Comparison of ENCODE assay signal across 11 mouse cellular contexts in the genomic region with DNA sequence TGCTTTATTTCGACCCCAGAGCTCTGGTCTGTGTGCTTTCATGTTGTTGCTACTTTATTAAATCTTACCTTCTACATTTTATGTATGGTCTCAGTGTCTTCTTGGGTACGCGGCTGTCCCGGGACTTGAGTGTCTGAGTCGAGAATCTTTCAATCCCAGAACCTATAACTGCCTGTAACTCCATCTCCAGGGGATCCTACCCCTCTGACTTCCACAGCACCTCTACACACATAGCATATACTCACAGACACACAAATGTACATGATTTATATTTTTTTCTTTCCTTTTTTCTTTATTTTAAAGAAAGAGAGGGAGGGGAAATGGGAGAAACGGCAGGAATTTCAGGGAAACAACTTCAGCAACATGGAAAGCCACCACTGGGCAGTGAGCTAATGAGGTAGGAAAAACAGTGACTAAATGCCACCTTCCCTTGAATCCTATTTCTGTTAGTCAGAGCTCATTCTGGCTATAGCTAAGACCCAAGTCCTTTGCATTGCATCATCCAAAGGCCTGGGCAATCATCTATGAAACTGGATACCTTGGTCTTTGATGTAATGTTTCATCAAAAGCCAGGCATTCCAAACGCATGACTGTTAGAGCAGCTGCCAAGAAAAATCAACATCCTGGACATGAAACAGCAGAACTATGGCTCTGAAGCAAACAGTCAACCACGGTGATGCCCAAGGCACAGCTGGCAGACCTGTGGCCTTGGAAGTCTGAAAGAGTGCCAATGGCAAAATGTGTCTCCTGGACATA. TPM values are rescaled to one million over a fixed set of nuclear protein-coding genes. Genes with fewer than 3 reads are reported as not detected.
DNase-seq lines count a peak whose midpoint lies in the region; ATAC-seq lines count a peak whose summit lies in the region.
"Had no signal": no experiment of that assay in that cellular context is flagged by ENCODE, and none has a peak within 500 bp of the region (broad histone marks: within the 10 kb centered on the region; RNA-seq: fewer than 3 reads in every experiment).

No protein-coding gene starts in this region.

- H3K27ac ChIP-seq in liver, embryonic 13.5 days: no peak overlapping the region
- no peak overlapping the region for H3K27ac ChIP-seq in liver, embryonic 11.5 days (ENCODE audit: low read depth, low read length)
- H3K27ac ChIP-seq in kidney, embryonic 16.5 days (ENCODE audit: low read length): peak overlapping the region; percentile 28; the same call in 1 of the 2 replicates
- peak overlapping the region; percentile 15; the same call in 1 of the 2 replicates for H3K27ac ChIP-seq in stomach, embryonic 14.5 days (ENCODE audit: low read length)
- H3K27ac ChIP-seq in hindbrain, embryonic 16.5 days (ENCODE audit: low read depth, low read length): no peak overlapping the region
- H3K27ac ChIP-seq: midbrain, embryonic 12.5 days had no signal

- no peak overlapping the region for H3K4me2 ChIP-seq in liver, embryonic 13.5 days
- H3K4me2 ChIP-seq in liver, embryonic 11.5 days: no peak overlapping the region
- no peak overlapping the region for H3K4me2 ChIP-seq in kidney, embryonic 16.5 days (replicated peaks; ENCODE audit: low read depth, low read length)
- no peak overlapping the region for H3K4me2 ChIP-seq in stomach, embryonic 14.5 days (replicated peaks; ENCODE audit: low read depth, low read length)
- H3K4me2 ChIP-seq in hindbrain, embryonic 16.5 days (ENCODE audit: low read length): no peak overlapping the region
- H3K4me2 ChIP-seq: midbrain, embryonic 12.5 days had no signal

- no peak overlapping the region for H3K4me3 ChIP-seq in liver, embryonic 13.5 days (replicated peaks)
- H3K4me3 ChIP-seq in liver, embryonic 11.5 days (ENCODE audit: low read depth, low read length): no peak overlapping the region
- H3K4me3 ChIP-seq in kidney, embryonic 16.5 days (ENCODE audit: low read length): no peak overlapping the region
- no peak overlapping the region for H3K4me3 ChIP-seq in stomach, embryonic 14.5 days (ENCODE audit: low read depth, low read length)
- no peak overlapping the region for H3K4me3 ChIP-seq in hindbrain, embryonic 16.5 days (ENCODE audit: low read length)
- H3K4me3 ChIP-seq: erythroblast, embryonic 14.5 days; midbrain, embryonic 12.5 days had no signal

- H3K27me3 ChIP-seq in liver, embryonic 13.5 days: no peaks in the 10 kb centered on the region
- no peaks in the 10 kb centered on the region for H3K27me3 ChIP-seq in liver, embryonic 11.5 days (replicated peaks; ENCODE audit: control insufficient read depth, insufficient read depth, low read length)
- H3K27me3 ChIP-seq in kidney, embryonic 16.5 days (ENCODE audit: insufficient read depth, low read length): no peaks in the 10 kb centered on the region
- no peaks in the 10 kb centered on the region for H3K27me3 ChIP-seq in stomach, embryonic 14.5 days (ENCODE audit: control insufficient read depth, insufficient read depth, low read length)
- no peaks in the 10 kb centered on the region for H3K27me3 ChIP-seq in hindbrain, embryonic 16.5 days (replicated peaks; ENCODE audit: control insufficient read depth, insufficient read depth, low read length)
- H3K27me3 ChIP-seq: midbrain, embryonic 12.5 days had no signal

- WGBS in liver, embryonic 13.5 days (ENCODE audit: insufficient replicate concordance): 72% methylated on average over 8 of the region's 8 CpGs
- WGBS in liver, embryonic 11.5 days: 78% methylated on average over 8 of the region's 8 CpGs
- WGBS in kidney, embryonic 16.5 days: 68% methylated on average over 8 of the region's 8 CpGs
- 62% methylated on average over 8 of the region's 8 CpGs for WGBS in stomach, embryonic 14.5 days
- 87% methylated on average over 8 of the region's 8 CpGs for WGBS in hindbrain, embryonic 16.5 days

- H3K4me1 ChIP-seq in liver, embryonic 13.5 days (replicated peaks): peaks cover 3% of the 10 kb centered on the region; the same call in 1 of the 2 replicates
- no peaks in the 10 kb centered on the region; the same call in 1 of the 2 replicates for H3K4me1 ChIP-seq in liver, embryonic 11.5 days (replicated peaks; ENCODE audit: control insufficient read depth, insufficient read depth, low read length)
- peaks cover 5% of the 10 kb centered on the region; the same call in 1 of the 2 replicates for H3K4me1 ChIP-seq in kidney, embryonic 16.5 days (ENCODE audit: insufficient read depth, low read length)
- peaks cover 3% of the 10 kb centered on the region; the same call in 1 of the 2 replicates for H3K4me1 ChIP-seq in stomach, embryonic 14.5 days (ENCODE audit: control insufficient read depth, insufficient read depth, low read length)
- no peaks in the 10 kb centered on the region for H3K4me1 ChIP-seq in hindbrain, embryonic 16.5 days (ENCODE audit: control insufficient read depth, insufficient read depth, low read depth, low read length)
- H3K4me1 ChIP-seq: midbrain, embryonic 12.5 days had no signal

- ATAC-seq in liver, embryonic 13.5 days (ENCODE audit: low read depth): peak; percentile 41; the same call in 1 of the 2 replicates
- ATAC-seq in liver, embryonic 11.5 days (replicated peaks; ENCODE audit: low FRiP score): no peak
- ATAC-seq in granulocyte monocyte progenitor cell, adult 5-6 weeks (replicated peaks; ENCODE audit: poor library complexity, severe bottlenecking): peak; percentile 40; the same call in 1 of the 2 replicates
- ATAC-seq in kidney, embryonic 16.5 days (ENCODE audit: low FRiP score, low TSS enrichment): peak; percentile 51; the same call in 1 of the 2 replicates
- ATAC-seq in stomach, embryonic 14.5 days (ENCODE audit: insufficient number of reproducible peaks, insufficient read depth, low FRiP score, low read depth): peak; percentile 75; the same call in 1 of the 2 replicates
- no peak for ATAC-seq in hindbrain, embryonic 16.5 days

- H3K36me3 ChIP-seq in liver, embryonic 13.5 days: no peaks in the 10 kb centered on the region
- H3K36me3 ChIP-seq in liver, embryonic 11.5 days (ENCODE audit: control insufficient read depth, insufficient read depth, low read length): no peaks in the 10 kb centered on the region
- H3K36me3 ChIP-seq in kidney, embryonic 16.5 days (ENCODE audit: insufficient read depth, low read length): no peaks in the 10 kb centered on the region
- no peaks in the 10 kb centered on the region for H3K36me3 ChIP-seq in stomach, embryonic 14.5 days (ENCODE audit: control insufficient read depth, insufficient read depth, low read length)
- H3K36me3 ChIP-seq in hindbrain, embryonic 16.5 days (ENCODE audit: control insufficient read depth, insufficient read depth, low read length): no peaks in the 10 kb centered on the region
- H3K36me3 ChIP-seq: G1E; midbrain, embryonic 12.5 days had no signal

- H3K9ac ChIP-seq in liver, embryonic 13.5 days: no peak overlapping the region
- no peak overlapping the region for H3K9ac ChIP-seq in liver, embryonic 11.5 days (ENCODE audit: low read depth, low read length)
- no peak overlapping the region for H3K9ac ChIP-seq in kidney, embryonic 16.5 days (replicated peaks; ENCODE audit: low read length)
- no peak overlapping the region for H3K9ac ChIP-seq in stomach, embryonic 14.5 days (replicated peaks; ENCODE audit: low read depth, low read length)
- no peak overlapping the region for H3K9ac ChIP-seq in hindbrain, embryonic 16.5 days (ENCODE audit: low read depth, low read length)
- H3K9ac ChIP-seq: midbrain, embryonic 12.5 days had no signal

- no peak for DNase-seq in liver, embryonic 13.5 days
- no peak for DNase-seq in liver, embryonic 11.5 days (ENCODE audit: low spot score)
- no peak for DNase-seq in spleen, postnatal 36 days (ENCODE audit: low spot score in 2 of 2)
- no peak for DNase-seq in right cerebral cortex, adult 18-20 months

- 0 out of 2 replicates have a peak, but pooled peaks cover 3% of the 10 kb centered on the region for H3K9me3 ChIP-seq in liver, embryonic 13.5 days (replicated peaks)
- H3K9me3 ChIP-seq in liver, embryonic 11.5 days (ENCODE audit: control insufficient read depth, low read length): no peaks in the 10 kb centered on the region
- H3K9me3 ChIP-seq in kidney, embryonic 16.5 days (ENCODE audit: low read length): 0 out of 2 replicates have a peak, but pooled peaks cover 6% of the 10 kb centered on the region
- 0 out of 2 replicates have a peak, but pooled peaks cover 2% of the 10 kb centered on the region for H3K9me3 ChIP-seq in stomach, embryonic 14.5 days (ENCODE audit: control insufficient read depth, low read depth, low read length)
- H3K9me3 ChIP-seq in hindbrain, embryonic 16.5 days (ENCODE audit: control insufficient read depth, low read length): no peaks in the 10 kb centered on the region
- H3K9me3 ChIP-seq: G1E; midbrain, embryonic 12.5 days had no signal

RNA-seq across cellular contexts. Expression of gene Hnrnpa3, which starts 16.1 kb away (rescaled TPM):
- 161 and 182 TPM in 2 replicates for polyA plus RNA-seq in liver, embryonic 13.5 days (2015; fragmentation: Nextera tagmentation; extraction: Ambion mirVana)
- 222 and 234 TPM in 2 replicates for polyA plus RNA-seq in liver, embryonic 11.5 days (2014; fragmentation: Nextera tagmentation; extraction: Ambion mirVana)
- total RNA-seq in granulocyte monocyte progenitor cell, adult 5-6 weeks (2014; fragmentation: Nextera tagmentation): 734 and 909 TPM in 2 replicates
- 363 and 370 TPM in 2 replicates for total RNA-seq in granulocyte monocyte progenitor cell, adult 5-6 weeks (2017)
- 281 and 293 TPM in 2 replicates for polyA plus RNA-seq in kidney, embryonic 16.5 days (2015; fragmentation: Nextera tagmentation; extraction: Ambion mirVana)
- polyA plus RNA-seq in stomach, embryonic 14.5 days (2014; fragmentation: Nextera tagmentation; extraction: Ambion mirVana): 247 and 253 TPM in 2 replicates
- polyA plus RNA-seq in hindbrain, embryonic 16.5 days (2015; fragmentation: Nextera tagmentation; extraction: Ambion mirVana): 150 and 172 TPM in 2 replicates

Comparison
In these comparisons a context has a peak if more than half of its experiments do, and no peak if none do; other contexts are left out.
1. ATAC-seq: peak in liver, embryonic 13.5 days (single experiment), granulocyte monocyte progenitor cell, adult 5-6 weeks (single experiment), kidney, embryonic 16.5 days (single experiment) and stomach, embryonic 14.5 days (single experiment); none in liver, embryonic 11.5 days (single experiment) and hindbrain, embryonic 16.5 days (single experiment).
2. H3K27ac ChIP-seq: peak in kidney, embryonic 16.5 days (single experiment) and stomach, embryonic 14.5 days (single experiment); none in liver, embryonic 13.5 days (single experiment), liver, embryonic 11.5 days (single experiment) and hindbrain, embryonic 16.5 days (single experiment).